Mouse (Mus musculus) myocyte (in vitro differentiated cells): ENCODE data around the gene Ass1.

Experiments used
- CEBPB ChIP-seq: IDR thresholded peaks from 2 replicates; pipeline ENCODE4 v1.6.1; 2011; ENCODE audit warnings: mild to moderate bottlenecking, moderate library complexity; ENCODE audit not compliant: poor library complexity, insufficient read depth, severe bottlenecking
- E2F4 ChIP-seq: IDR thresholded peaks from one replicate; pipeline ENCODE4 v1.6.1; 2011; ENCODE audit warnings: mild to moderate bottlenecking, control low read depth, moderate library complexity; ENCODE audit not compliant: insufficient read depth
- MAX ChIP-seq: IDR thresholded peaks from one replicate; pipeline ENCODE4 v1.6.1; 2011; ENCODE audit warnings: low read depth, mild to moderate bottlenecking, control low read depth
- MYOD1 ChIP-seq, 3 experiments: IDR thresholded peaks; one replicate each; pipeline ENCODE4 v1.6.1; 2011; ENCODE audit warnings: control low read depth in 2 of 3, low read depth in 2 of 3, mild to moderate bottlenecking in 2 of 3, moderate library complexity in 1 of 3; ENCODE audit not compliant: insufficient read length in 2 of 3, control insufficient read depth in 1 of 3
- MYOG ChIP-seq, 3 experiments: IDR thresholded peaks; one replicate each; pipeline ENCODE4 v1.6.1; 2011; ENCODE audit warnings: control low read depth in 2 of 3, low read depth in 2 of 3, mild to moderate bottlenecking in 2 of 3; ENCODE audit not compliant: insufficient read length in 2 of 3, control insufficient read depth in 1 of 3, insufficient read depth in 1 of 3
- POLR2A ChIP-seq: IDR thresholded peaks from one replicate; pipeline ENCODE4 v1.6.1; 2011; ENCODE audit warnings: low read depth, mild to moderate bottlenecking, control low read depth, moderate library complexity; ENCODE audit not compliant: insufficient read length
- POLR2AphosphoS2 ChIP-seq: IDR thresholded peaks from one replicate; pipeline ENCODE4 v1.6.1; 2011; ENCODE audit warnings: low read depth, control low read depth; ENCODE audit not compliant: insufficient read length
- REST ChIP-seq: IDR thresholded peaks from one replicate; pipeline ENCODE4 v1.6.1; 2011; ENCODE audit warnings: mild to moderate bottlenecking, control low read depth, moderate library complexity; ENCODE audit not compliant: insufficient read depth, insufficient read length
- SRF ChIP-seq: IDR thresholded peaks from one replicate; pipeline ENCODE4 v1.6.1; 2011; ENCODE audit warnings: low read depth; ENCODE audit not compliant: control insufficient read depth, insufficient read length
- TCF12 ChIP-seq: IDR thresholded peaks from one replicate; pipeline ENCODE4 v1.6.1; 2011; ENCODE audit warnings: mild to moderate bottlenecking, control low read depth; ENCODE audit not compliant: poor library complexity, insufficient read depth, severe bottlenecking
- TCF3 ChIP-seq: IDR thresholded peaks from one replicate; pipeline ENCODE4 v1.6.1; 2011; ENCODE audit warnings: low read depth, control low read depth; ENCODE audit not compliant: insufficient read length
- USF1 ChIP-seq: IDR thresholded peaks from one replicate; pipeline ENCODE4 v1.6.1; 2011; ENCODE audit warnings: low read depth, mild to moderate bottlenecking, control low read depth, moderate library complexity

GRCm38 (mm10) chr2:31449441-31449815, 20.6 kb upstream of the Ass1 start:
- TF ChIP-seq MAX (no peak), MYOG (IDR thresholded peaks at IDR 0.05; ENCODE audit: control insufficient read depth in 1 of 3, insufficient read depth in 1 of 3, insufficient read length in 2 of 3, low read depth in 2 of 3) (peak; percentile 87 to 99 (median 97)), POLR2A (no peak), USF1 (no peak), MYOD1 (IDR thresholded peaks at IDR 0.05; ENCODE audit: control insufficient read depth in 1 of 3, insufficient read length in 2 of 3, low read depth in 2 of 3) (peak in 2 of 3 experiments; percentile 96 to 98), REST (no peak), CEBPB (no peak), POLR2AphosphoS2 (no peak), E2F4 (no peak), TCF3 (peak; percentile 94), SRF (no peak), TCF12 (peak; percentile 74)
